Mouse (Mus musculus) adrenal gland, postnatal 14 days (tissue): ENCODE results near the gene Xlr5a. TPM values are rescaled to one million over a fixed set of nuclear protein-coding genes. Genes with fewer than 3 reads are reported as not detected.
A peak's percentile ranks its signal among the peaks of the same experiment; 100 is the strongest.
"Not testable (repeated sequence)": the region's sequence is repeated elsewhere in the genome, so short reads cannot be mapped to it uniquely, and the experiment has no call there.

ENCODE experiments used
- DNase-seq: peaks from one replicate; pipeline ENCODE4 v3.0.0; 2021; ENCODE audit warnings: mixed read lengths
- long read RNA-seq, 2 experiments: library from polyadenylated mRNA; stranded (forward); transcript quantifications; one replicate each; pipeline ENCODE4 v2.0.0; 2021
- total RNA-seq: library from RNA; stranded (reverse); gene quantifications from 2 replicates; pipeline ENCODE4 v1.2.3, GENCODE M21; 2021

Gene Xlr5a
- 0.26 TPM in 1 of 2 replicates, not detected in the other for total RNA-seq
- long read RNA-seq, experiment 1, partial matches to known transcripts, result 0 of 1 reads
- long read RNA-seq, experiment 1, other reads (novel, unspliced or antisense), result 1 of 1 reads
- long read RNA-seq, experiment 2, partial matches to known transcripts, result 0 of 1 reads
- long read RNA-seq, experiment 2, other reads (novel, unspliced or antisense), result 1 of 1 reads

DNA sequence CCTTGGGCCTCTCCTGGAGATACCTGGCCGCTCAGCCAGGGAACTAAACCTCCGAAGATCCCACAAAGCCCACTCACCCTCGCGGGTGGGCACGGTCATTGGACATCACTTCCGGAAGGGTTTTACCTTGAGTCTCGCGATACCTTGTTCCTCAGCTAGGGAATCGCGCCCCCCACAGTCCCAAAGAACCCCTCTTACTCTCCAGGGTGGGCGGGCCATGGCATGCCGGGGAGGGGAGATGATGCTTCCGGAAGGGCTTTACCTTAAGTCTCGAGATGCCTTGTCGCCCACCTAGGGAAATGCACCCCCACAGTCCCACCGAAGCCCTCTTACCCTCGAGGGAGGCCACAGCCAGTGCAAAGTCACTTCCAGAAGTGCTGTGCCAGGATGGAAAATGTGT, at the start of gene Xlr5a, which contains the start of gene Xlr5c:
TSS of gene Xlr5a (minus strand) at position 101 of the 400 bp plus-strand sequence.
TSS of gene Xlr5c (minus strand) at position 101 of the 400 bp plus-strand sequence.
- DNase-seq, result not testable (repeated sequence)

DNA sequence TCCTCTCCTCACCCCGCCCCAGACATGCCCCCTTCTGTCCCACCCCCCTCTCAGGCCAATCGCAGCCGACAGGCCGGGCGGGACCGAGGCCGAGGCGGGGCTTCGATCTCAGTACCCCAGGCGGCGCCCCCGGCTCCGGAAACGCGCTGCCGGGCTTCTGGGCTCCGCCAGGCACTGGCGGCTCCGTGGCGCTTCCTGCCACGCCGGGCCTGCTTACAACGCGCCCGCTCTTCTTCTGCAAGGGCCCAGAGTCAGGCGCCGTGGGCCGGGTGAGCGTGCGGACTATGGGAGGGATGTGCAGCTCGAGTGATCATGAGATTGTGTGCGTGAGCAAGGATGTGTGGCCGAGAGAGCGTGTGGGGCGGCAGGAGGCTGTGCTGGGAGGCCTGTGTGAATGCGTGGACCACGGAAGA, 49.7 kb upstream of the Xlr5a start, which contains the start of gene Zfp275:
TSS of gene Zfp275 (plus strand) at position 139 of the 413 bp plus-strand sequence.
- DNase-seq, result peak; percentile 87

- no peak for DNase-seq
These were observed 49.3 kb upstream of the Xlr5a start for GRCm38 (mm10) chrX:73342068-73342467.

DNA sequence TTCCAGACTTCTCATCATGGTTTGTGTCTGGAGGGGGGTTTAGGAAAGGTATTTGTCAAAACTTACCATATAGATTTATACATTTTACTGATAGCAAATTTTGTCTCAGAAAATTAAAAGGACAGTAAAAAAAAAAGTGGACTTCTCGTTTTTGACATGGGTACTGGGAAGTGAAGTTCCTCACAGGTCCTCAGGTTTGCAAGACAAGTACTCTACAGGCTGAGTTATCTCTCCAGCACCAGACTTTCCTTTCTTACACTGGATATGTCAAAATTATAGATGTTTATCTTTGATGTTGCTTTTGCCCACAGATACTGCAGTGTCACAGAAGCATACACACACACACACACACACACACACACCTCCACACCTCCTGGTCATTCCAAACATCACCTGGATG, 48.7 kb upstream of the Xlr5a start:
- no peak for DNase-seq

DNA sequence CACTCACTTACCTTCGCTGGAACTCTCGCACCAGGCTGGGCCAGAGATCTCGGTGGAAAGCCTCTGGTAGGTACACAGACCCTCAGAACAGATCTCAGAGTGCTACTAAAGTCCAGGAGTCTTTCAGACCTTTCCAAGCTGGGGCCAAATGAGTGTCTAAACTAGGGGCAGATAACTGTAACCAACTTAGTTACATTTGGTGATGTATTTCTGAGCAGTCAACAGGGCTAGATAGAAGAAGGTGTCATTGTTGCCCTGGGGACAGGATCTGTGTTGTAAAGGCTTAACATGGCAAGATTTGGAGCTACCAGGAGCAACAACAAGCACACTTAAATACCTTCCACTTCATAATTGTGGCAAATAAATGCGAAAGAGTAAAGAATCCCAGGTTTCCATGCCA, 44.0 kb upstream of the Xlr5a start, which contains the start of gene Gm45015:
TSS of gene Gm45015 (minus strand) at position 101 of the 400 bp plus-strand sequence.
- DNase-seq, result no peak

GRCm38 (mm10) chrX:73333548-73333947, 40.8 kb upstream of the Xlr5a start:
- no peak for DNase-seq

GRCm38 (mm10) chrX:73327215-73327614, 34.4 kb upstream of the Xlr5a start:
- no peak for DNase-seq

GRCm38 (mm10) chrX:73321029-73321428, 28.3 kb upstream of the Xlr5a start:
- no peak for DNase-seq

GRCm38 (mm10) chrX:73312522-73312921, 19.7 kb upstream of the Xlr5a start:
- peak; percentile 39 for DNase-seq

GRCm38 (mm10) chrX:73295745-73296144, 3.0 kb upstream of the Xlr5a start:
- DNase-seq, result not testable (repeated sequence)

DNA sequence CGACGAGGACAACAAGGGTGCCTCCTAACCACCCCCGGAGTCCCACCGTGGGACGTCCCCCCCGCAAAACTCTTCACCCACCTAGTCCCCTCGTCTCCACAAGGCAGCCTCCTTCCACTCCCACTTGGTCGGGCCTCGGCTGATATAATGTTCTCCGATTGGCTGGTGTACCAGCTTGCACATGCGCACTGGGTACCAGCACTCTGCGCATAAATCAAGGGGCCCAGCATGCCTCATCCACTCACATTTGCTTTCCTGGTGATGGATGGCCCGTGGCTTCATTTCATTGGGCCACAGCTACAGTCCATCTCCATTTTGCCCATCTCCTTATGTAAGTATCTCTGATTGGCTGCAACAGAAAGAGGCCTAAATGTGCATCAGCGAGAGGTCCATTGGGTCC, 27.5 kb downstream of the Xlr5a start, which contains the start of gene Xlr3c:
TSS of gene Xlr3c (minus strand) at position 121 of the 400 bp plus-strand sequence.
- DNase-seq, result not testable (repeated sequence)

- not testable (repeated sequence) for DNase-seq
These were observed 30.3 kb downstream of the Xlr5a start for GRCm38 (mm10) chrX:73262428-73262827.

DNA sequence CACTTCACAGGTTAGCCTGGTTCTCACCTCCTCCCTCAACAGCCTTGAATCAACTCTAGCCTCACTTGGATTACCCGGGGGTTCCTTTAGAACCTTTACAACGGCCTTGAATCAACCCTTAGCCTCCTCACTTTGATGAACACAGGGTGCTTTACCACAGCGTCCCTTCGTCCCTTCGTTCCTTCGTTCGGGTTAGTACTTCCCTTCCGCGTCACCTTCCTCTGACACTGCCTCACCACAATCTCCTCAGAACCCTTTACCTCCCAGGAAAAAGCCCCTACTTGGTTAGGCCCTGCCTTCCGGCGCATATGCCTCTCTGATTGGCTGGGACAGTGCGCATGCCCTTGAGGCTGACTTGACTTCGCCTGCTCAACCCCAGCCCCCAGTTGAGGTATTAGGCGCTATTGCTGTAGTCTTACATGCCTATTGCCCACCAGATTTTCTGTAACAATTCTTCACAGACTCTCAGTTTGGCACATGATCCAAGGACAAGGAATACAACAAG, 49.9 kb downstream of the Xlr5a start, which contains the start of gene Xlr4c:
TSS of gene Xlr4c (minus strand) at position 310 of the 505 bp plus-strand sequence.
- DNase-seq, result not testable (repeated sequence)

DNA sequence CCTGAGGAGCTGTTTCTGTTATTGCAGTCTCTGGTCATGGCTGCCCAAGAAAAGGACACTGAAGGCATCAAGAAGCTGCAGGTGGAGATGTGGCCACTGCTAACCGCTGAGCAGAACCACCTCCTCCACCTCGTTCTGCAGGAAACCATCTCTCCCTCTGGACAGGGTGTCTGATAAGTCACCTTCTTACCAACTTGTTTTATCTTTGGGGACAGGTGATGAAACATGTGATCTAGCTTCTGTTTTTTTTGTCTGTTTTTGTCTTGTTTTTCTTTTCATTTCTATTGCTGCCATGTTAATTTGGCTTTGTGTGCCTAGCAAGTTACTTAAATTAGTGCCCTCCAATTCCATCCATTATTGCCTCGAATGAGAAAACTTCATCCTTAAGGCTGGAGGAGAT, 63.5 kb downstream of the Xlr5a start:
- no peak for DNase-seq

DNA sequence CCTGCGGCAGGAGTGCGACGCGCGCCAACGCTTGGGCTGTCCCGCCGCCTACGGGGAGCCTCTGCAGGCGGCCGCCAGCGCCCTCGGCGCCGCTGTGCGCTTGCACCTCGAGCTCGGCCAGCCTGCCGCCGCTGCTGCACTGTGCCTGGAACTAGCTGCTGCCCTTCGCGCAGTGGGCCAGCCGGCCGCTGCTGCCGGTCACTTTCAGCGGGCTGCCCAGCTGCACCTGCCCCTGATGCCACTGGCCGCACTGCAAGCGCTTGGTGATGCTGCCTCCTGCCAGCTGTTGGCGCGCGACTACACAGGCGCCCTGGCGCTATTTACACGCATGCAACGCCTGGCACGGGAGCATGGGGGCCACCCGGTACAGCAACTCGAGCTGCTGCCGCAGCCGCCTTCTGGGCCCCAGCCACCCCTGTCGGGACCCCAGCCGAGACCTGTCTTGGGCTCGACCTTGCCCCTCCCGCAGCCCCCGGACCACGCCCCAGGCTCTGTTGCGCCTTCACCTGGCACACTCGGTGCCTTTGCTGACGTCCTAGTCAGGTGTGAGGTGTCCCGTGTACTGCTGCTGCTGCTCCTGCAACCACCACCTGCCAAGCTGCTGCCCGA, 64.1 kb downstream of the Xlr5a start:
- peak; percentile 73 for DNase-seq

DNA sequence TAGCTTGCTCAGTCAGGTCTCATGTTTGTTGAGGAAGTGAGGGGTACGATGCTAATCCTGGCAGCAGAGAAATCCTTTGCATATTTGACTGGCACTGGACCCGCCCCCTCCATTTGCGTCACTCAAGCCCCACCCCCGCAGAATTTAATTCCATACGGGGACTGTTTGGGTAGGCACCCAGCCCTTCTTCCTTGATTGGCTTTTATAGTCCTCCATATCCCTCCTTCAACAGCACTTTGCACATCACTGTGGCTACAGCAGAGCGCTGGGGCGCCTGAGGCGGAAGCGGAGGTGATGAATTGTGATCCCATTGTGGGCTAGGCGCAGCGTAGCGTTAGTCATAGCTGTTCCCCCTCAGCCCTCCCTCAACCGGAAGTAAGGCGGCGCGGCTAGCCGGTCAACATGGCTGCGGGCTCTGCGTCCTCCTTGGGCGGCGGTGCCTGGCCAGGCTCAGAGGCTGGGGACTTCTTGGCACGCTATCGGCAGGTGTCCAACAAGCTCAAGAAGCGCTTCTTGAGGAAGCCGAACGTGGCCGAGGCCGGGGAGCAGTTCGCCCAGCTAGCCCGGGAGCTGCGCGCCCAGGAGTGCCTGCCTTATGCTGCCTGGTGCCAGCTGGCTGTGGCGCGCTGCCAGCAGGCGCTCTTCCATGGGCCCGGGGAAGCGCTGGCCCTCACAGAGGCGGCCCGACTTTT, 64.7 kb downstream of the Xlr5a start, which contains the start of gene F8a:
TSS of gene F8a (plus strand) at position 378 of the 692 bp plus-strand sequence.
- peak; percentile 87 for DNase-seq

DNA sequence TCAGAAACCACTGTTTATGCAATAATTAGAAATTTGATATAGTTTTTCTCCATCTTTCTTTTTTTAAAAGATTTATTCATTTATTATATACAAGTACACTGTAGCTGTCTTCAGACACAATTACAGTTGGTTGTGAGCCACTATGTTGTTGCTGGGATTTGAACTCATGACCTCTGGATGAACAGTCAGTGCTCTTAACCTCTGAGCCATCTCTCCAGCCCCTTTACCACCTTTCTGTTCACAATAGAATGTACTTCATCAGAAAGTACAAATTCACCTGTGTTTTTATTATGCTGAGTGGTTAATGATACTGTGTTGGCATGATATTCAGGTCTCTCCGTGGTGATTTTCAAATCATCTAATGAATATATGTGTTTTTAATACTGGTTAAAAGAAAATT, 67.4 kb downstream of the Xlr5a start:
- DNase-seq, result no peak

DNA sequence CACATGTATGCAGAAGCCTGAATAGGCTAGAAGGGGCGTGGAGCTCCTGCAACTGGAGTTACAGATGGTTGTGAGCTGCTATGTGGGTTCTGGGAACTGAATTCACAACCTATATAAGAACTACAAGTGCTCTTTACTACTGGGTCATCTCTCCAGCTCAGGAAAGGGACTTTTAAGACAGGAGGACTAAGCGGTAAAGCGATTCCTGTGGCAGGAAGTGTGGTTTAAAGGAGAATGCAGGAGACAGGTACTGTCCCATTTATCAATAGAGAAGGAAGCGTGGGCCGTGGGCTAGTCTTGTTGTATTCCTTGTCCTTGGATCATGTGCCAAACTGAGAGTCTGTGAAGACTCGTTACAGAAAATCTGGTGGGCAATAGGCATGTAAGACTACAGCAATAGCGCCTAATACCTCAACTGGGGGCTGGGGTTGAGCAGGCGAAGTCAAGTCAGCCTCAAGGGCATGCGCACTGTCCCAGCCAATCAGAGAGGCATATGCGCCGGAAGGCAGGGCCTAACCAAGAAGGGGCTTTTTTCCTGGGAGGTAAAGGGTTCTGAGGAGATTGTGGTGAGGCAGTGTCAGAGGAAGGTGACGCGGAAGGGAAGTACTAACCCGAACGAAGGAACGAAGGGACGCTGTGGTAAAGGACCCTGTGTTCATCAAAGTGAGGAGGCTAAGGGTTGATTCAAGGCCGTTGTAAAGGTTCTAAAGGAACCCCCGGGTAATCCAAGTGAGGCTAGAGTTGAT, 78.8 kb downstream of the Xlr5a start, which contains the start of gene Xlr4b:
TSS of gene Xlr4b (plus strand) at position 515 of the 746 bp plus-strand sequence.
- DNase-seq, result not testable (repeated sequence)

DNA sequence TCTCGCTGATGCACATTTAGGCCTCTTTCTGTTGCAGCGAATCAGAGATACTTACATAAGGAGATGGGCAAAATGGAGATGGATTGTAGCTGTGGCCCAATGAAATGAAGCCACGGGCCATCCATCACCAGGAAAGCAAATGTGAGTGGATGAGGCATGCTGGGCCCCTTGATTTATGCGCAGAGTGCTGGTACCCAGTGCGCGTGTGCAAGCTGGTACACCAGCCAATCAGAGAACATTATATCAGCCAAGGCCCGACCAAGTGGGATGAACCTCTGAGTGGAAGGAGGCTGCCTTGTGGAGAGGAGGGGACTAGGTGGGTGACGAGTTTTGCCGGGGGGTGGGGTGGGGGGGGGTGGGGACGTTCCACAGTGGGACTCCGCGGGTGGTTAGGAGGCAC, 100.8 kb downstream of the Xlr5a start, which contains the start of gene Xlr3b:
TSS of gene Xlr3b (plus strand) at position 274 of the 400 bp plus-strand sequence.
- peak; percentile 8 for DNase-seq

GRCm38 (mm10) chrX:73176889-73177288, 115.9 kb downstream of the Xlr5a start, which contains the start of gene Spin2d:
Spin2d (minus strand) TSS chrX:73176989.
- not testable (repeated sequence) for DNase-seq

GRCm38 (mm10) chrX:73149350-73149749, 143.4 kb downstream of the Xlr5a start, which contains the start of gene DXBay18:
DXBay18 (minus strand) TSS chrX:73149450.
- not testable (repeated sequence) for DNase-seq
